Mouse (Mus musculus) liver, adult 2 months (tissue): ENCODE measurements around the gene Scgb1b29. TPM values are rescaled to one million over a fixed set of nuclear protein-coding genes. Genes with fewer than 3 reads are reported as not detected.
"Not testable (repeated sequence)": the region's sequence is repeated elsewhere in the genome, so short reads cannot be mapped to it uniquely, and the experiment has no call there.

Experiments
- DNase-seq: peaks from one replicate; pipeline ENCODE4 v3.0.0-alpha.2; 2011; ENCODE audit warnings: low read depth, low spot score; ENCODE audit errors: extremely low read depth
- H3K27ac ChIP-seq: fragments of 200-500 bp; replicated peaks from 2 replicates; pipeline ENCODE4 v1.5.1; 2012; ENCODE audit warnings: low read depth, mild to moderate bottlenecking, control low read depth, inconsistent platforms, low read length; ENCODE audit not compliant: insufficient read depth
- H3K27me3 ChIP-seq: fragments of 200-500 bp; 2 replicates; pipeline ENCODE4 v1.6.1; 2012; ENCODE audit warnings: mild to moderate bottlenecking, moderate library complexity, low read length, inconsistent platforms; ENCODE audit not compliant: control insufficient read depth, insufficient read depth
- H3K36me3 ChIP-seq: fragments of 200-500 bp; 2 replicates; pipeline ENCODE4 v1.6.1; 2012; ENCODE audit warnings: low read length, inconsistent platforms; ENCODE audit not compliant: control insufficient read depth, insufficient read depth
- H3K4me1 ChIP-seq: fragments of 200-500 bp; 2 replicates; pipeline ENCODE4 v1.6.1; 2011; ENCODE audit warnings: low read length; ENCODE audit not compliant: control insufficient read depth, insufficient read depth
- H3K4me3 ChIP-seq: fragments of 200-500 bp; 2 replicates; pipeline ENCODE4 v1.5.1; 2011; ENCODE audit warnings: low read depth, mild to moderate bottlenecking, control low read depth, low read length, moderate library complexity; ENCODE audit not compliant: insufficient read depth
- H3K79me2 ChIP-seq: fragments of 200-500 bp; 2 replicates; pipeline ENCODE4 v1.6.1; 2012; ENCODE audit warnings: inconsistent platforms, mild to moderate bottlenecking, low read length, moderate library complexity; ENCODE audit not compliant: control insufficient read depth, insufficient read depth
- H3K9ac ChIP-seq: fragments of 200-500 bp; 2 replicates; pipeline ENCODE4 v1.6.1; 2012; ENCODE audit warnings: low read depth, mild to moderate bottlenecking, control low read depth, inconsistent platforms, low read length
- WGBS: fragments of 180-500 bp; shearing (Covaris S2); methylation state at CpG from one replicate; pipeline ENCODE4 v1.1.7; 2018; 5-methylcytosine and 5-hydroxymethylcytosine counted together
- polyA plus RNA-seq: library from polyadenylated mRNA; depleted of rRNA; stranded (reverse); fragments of >200 nt; gene quantifications from 2 replicates; pipeline ENCODE4 v1.2.3, GENCODE M21; 2012; rRNA removed
- total RNA-seq: library from RNA; depleted of rRNA; stranded (reverse); fragments of >200 nt; gene quantifications from 2 replicates; pipeline ENCODE4 v1.2.3, GENCODE M21; 2014; rRNA removed

Gene Scgb1b29
- total RNA-seq (not detected in 2 replicates), polyA plus RNA-seq (not detected in 2 replicates)

- not testable (repeated sequence) for DNase-seq, H3K4me1 ChIP-seq, H3K27me3 ChIP-seq, H3K4me3 ChIP-seq, H3K36me3 ChIP-seq, H3K9ac ChIP-seq, H3K27ac ChIP-seq, H3K79me2 ChIP-seq
- 67% methylated on average over 2 of the region's 5 CpGs for WGBS
Measured at GRCm38 (mm10) chr7:32441241-32441640, at the start of gene Scgb1b29. Gene Scgb1b29, plus strand, starts transcription at chr7:32441541.

DNA sequence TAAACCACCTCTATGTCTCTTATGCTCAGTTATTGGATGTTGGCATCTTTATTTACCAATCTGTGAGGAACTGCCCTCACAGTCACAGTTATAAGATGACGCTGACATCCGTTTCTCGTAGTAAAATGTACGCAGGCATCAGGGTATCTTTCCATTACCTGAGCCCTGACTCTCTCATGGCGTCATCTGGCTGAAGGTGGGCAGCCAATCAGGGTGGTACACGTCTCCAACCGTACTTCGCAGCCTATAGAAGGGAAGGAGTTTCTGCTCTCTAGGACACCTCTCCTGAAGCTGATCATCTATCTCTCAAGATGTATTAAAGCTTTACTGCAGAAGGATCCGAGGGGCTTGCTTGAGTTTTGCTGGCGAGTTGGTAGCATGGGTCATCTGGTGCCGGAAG is 12.7 kb upstream of the Scgb1b29 start:
- not testable (repeated sequence) for H3K4me1 ChIP-seq, H3K79me2 ChIP-seq, H3K27ac ChIP-seq, DNase-seq, H3K36me3 ChIP-seq, H3K27me3 ChIP-seq, H3K9ac ChIP-seq, H3K4me3 ChIP-seq
- 85% methylated on average over 11 of the region's 11 CpGs for WGBS

Other genes with a start within 250 kb of the Scgb1b29 start
- gene Scgb2b11, start 230.4 kb upstream of the Scgb1b29 start, total RNA-seq = not detected in 2 replicates
- gene Scgb2b11, start 230.4 kb upstream of the Scgb1b29 start, polyA plus RNA-seq = not detected in 2 replicates
- not detected in 2 replicates for gene Scgb1b11, start 218.7 kb upstream of the Scgb1b29 start, total RNA-seq
- gene Scgb1b11, start 218.7 kb upstream of the Scgb1b29 start, polyA plus RNA-seq = not detected in 2 replicates
- gene Scgb2b12, start 114.3 kb upstream of the Scgb1b29 start, total RNA-seq = not detected in 2 replicates
- gene Scgb2b12, start 114.3 kb upstream of the Scgb1b29 start, polyA plus RNA-seq = not detected in 2 replicates
- not detected in 2 replicates for gene Scgb1b12, start 107.4 kb upstream of the Scgb1b29 start, total RNA-seq
- gene Scgb1b12, start 107.4 kb upstream of the Scgb1b29 start, polyA plus RNA-seq = not detected in 2 replicates